Mouse (Mus musculus) right cerebral cortex, adult 2 months (tissue): ENCODE data around the gene Klrb1.
"Not testable (repeated sequence)": the region's sequence is repeated elsewhere in the genome, so short reads cannot be mapped to it uniquely, and the experiment has no call there.

Experiments used
- DNase-seq, 2 experiments: peaks; one replicate each; pipeline ENCODE4 v3.0.0; 2021 to 2022; ENCODE audit warnings: low spot score in 2 of 2

Gene Klrb1

DNA sequence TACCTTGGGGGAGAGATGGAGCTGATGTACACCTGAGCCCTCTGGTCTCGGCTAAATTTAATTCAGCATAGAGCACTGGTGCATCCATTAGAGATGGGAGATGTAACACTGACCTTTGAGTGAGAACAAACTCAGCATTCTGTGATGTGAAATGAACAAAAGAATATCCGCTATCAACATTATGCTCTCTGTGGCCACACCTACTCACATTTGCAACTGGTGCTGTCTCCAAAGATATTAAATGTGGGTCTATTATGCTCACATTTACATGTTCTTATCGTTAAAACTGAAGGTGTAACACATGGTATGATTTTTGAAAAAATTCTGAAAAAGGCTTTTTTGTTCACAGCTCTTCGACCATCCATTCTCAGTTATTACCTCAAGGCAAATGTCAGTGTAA is at the start of gene Klrb1:
Gene Klrb1 (minus strand): TSS at position 101 of the 400 bp plus-strand sequence.
- DNase-seq: no peak

DNA sequence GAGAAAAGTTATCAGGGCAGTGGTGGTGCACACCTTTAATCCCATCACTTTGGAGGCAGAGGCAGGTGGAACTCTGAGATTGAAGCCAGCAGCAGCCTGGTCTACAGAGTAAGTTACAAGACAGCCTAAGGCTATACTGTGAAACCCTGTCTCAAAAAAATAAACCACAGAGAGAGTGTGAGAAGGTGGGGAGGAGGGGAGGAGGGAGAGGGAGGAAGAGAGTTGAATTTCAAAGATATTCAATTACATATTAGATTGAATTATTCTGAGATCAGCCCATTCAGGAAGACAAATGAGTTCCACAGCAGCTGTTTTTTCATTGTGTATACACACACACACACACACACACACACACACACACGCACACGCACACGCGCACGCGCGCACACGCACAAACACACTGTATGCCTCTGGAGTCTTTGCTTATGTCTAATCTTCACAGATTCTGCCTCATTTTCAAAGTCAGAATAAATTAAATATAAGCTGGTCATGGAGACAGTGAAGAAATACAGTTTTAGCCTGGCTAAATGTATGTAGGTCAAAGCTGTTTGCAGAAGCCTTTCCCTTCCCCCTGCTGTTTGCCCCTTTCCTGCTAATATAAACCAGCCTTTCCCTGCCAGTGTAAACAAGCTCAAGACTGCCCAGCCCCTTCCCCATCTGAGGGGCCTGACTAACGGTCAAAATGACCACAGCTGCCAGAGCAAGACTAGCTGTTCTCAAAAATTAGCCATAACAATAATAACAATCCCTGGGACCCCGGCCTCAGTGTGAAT is 46.8 kb upstream of the Klrb1 start:
- no peak for DNase-seq

DNA sequence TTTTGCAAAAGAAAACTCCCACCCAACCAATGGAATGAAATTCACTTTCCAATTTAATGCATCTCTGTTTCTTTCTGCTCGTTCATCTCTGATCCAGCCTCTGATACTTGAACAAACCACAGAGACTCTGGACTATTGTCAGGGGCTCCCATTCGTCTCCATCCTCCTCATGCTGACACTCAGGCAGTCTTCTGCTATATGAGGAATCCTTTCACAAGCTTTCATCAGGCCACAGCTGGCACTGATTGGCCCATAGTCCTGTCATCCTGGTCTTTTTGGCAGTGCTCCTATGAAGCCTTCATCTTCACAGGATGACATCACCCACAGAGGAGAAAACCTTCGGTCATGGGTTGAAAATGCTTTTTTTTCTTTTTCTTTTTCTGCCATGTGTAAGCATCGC is 45.2 kb upstream of the Klrb1 start:
- DNase-seq: no peak

DNA sequence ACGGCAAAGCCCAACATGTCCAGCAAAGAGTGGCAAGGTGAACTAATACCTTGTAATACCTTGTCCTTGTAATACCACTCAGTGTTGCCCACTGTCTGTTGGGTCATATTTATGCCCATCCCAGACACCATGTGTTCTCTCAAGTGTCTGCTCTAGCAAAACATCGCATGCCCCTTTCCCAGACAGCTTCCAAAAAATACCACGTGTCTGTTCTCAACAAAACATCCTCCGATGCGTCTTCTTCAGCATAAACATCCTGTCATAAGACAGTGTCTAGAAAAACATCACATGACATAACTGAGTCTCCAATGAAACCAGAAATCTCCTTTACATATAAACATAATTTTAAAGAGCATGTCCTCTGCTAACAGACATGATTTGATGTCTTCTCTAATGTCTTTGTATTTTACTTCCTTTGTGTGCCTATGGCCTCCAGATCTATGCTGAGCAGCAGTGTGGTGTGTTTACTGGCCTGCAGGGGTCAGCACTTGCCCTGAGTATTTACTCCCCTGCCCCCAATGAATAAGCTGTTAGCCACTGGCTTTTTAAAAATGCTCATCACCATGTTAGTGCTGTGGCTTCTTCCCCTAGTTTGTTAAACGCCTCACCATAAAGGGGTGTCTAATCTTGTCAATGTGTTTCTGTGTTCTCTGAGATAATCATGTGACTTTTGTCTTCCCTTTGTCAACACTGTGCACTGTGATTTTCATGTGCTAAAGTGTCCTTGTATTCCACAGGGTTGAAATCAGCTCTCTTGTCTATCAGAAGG is 43.8 kb upstream of the Klrb1 start:
- peak in 1 of 2 experiments; percentile 49 for DNase-seq

DNA sequence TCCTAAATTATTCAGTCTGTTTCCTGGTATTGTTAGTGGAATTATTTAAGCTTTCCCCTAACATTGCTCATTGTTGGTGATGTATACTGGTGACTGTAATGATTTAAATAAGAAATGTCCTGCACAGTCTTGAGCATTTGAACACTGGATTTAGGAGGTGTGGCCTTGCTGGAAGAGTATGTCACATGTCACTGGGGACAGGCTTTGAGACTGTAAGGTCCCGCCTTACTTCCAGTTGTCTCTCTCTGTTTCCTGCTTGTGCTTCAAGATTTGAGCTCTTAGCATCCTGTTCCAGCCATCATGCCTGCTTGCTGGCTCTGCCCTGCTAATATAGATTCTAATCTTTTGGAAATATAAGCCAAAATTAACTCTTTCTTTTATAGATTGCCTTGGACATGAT is 42.4 kb upstream of the Klrb1 start:
- no peak for DNase-seq

DNA sequence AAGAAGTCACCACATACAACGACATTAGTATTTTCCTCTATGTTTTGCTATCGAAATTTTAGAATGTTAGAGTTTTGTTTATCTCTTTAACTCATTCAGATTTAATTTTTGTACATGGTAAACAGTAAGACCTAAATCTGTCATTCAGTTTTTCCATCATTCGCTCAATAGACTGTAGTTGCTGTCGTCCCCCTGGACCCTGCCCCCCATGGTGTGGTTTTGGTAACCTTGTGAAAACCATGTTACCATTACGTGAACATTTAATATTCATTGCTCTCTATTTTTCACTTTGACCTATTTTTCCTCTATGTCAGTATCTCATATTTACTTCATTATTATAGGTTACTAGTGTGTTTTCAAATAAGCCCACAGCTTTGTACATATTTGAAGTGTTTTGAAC is 41.7 kb upstream of the Klrb1 start:
- no peak for DNase-seq

DNA sequence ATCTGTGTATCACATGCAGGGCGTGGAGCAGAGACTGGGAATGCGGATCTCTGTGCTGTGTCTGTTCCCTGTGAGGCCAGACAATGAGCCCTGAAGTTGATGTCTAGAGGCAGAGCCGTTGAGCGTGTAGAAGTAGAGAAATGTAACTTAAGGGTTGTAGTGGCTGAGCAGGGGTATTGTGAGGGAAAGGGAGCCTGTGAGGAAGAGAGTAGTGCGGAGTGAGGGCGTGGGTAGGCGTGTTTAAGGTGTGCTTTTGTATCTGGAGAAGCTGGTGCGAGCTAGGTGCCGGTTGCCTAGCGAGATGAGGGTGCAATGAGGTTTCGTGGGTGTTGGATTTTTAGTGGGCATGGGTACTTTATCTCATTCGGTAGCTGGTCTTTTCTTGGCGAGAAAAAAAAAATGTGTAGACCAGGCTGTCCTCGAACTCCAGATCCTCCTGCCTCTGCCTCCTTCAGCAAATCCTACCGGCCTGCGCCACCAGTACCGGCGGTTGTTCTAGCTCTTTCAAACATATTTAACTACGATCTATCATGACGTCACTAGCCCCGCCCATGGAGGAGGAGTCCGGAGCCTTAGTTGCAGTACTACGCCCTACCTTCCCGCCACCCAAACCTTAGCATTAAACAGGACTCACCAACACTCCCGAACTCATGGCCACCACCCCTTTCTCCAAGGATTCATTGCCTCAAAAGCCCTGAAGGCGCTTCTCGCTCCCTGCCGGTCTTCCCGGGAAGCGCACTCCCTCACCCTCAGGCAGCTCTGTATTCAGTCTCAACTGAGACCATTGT is 41.1 kb upstream of the Klrb1 start:
- peak; percentile 98 for DNase-seq

DNA sequence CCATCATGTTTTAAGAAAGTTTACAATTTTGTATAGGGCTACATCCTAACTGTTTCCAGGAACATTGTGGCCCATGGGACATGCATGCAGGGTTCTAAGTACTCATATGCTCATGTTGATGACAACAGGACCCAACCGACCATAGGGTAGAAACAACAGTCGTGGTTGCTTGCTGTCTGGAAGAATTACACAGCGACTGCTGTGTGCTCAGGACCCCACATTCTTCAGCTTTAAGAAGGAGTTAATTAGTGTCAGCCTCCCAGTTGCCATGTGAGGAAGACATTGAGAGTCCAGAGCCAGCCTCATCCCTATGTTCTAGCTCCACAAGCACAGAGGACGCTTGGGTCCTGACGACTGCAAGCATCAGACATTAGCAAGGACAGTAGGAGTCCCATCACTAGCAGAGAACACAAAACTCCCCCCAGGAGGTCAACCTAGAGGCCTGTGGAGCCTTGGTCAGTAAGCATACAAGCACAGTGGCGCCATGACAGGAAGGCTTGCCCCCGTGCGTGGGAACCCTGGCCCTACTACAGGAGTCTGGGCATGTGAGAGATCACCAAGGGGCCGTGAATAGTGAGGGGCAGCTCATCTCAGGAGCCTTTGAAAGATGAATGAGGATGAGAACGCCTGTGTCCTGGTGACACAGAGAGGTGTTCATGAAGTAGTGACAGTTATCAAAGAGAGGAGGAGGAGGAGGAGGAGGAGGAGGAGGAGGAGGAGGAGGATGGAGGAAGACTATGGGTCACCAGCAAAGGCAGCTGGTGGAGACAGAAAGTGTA is 40.2 kb upstream of the Klrb1 start:
- DNase-seq: peak in 1 of 2 experiments; percentile 5

DNA sequence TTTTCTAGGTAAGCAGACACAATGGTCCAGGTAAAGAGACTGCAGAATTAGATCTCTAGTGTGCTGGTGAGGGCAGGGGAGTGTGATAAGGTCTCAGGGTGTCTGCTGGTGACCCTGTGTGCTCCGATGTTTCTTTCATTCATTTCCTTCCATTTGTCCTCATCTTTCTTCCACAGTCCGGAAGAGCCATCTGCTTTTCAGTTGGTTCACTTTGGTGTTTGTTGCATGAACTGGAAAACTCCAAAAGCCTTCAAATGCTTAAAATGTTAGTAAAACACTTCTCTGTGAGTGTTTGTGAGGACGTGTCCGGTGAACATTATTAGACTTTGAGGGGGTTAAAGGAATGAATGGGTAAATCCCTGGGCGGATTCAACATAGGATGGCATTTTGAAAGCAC is 38.3 kb upstream of the Klrb1 start:
- DNase-seq: no peak

DNA sequence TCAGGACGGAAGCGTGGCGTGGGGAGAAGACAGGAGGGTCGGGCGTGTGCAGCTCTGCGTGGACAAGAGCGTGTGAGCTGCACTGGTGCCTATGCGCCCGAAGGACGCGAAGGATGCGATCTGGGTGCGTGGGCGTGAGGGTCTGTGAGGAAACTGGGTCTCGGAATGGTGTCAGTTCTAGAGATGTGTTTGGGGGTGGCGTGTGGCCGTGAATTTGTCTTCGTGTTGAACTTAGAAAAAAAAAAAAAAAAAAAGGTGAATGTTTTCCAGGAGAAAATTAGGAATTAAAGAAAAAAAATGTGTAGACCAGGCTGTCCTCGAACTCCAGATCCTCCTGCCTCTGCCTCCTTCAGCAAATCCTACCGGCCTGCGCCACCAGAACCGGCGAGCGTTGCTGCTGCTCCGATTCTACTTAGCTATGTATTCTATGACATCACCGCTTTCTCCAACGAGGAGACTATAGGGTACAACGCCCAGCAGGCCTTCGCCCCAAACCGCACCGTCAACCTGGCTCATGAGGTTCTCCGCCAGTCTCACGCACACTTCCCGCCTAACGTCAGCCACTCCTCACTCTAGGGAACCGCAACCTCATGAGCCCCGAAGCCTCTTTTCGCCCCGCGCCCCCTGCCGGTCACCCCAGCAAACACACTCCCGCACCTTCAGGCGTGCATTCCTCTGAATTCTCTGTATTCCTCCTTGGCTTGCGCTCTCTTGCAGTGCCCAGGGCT is 37.7 kb upstream of the Klrb1 start:
- peak; percentile 91 to 96 for DNase-seq

DNA sequence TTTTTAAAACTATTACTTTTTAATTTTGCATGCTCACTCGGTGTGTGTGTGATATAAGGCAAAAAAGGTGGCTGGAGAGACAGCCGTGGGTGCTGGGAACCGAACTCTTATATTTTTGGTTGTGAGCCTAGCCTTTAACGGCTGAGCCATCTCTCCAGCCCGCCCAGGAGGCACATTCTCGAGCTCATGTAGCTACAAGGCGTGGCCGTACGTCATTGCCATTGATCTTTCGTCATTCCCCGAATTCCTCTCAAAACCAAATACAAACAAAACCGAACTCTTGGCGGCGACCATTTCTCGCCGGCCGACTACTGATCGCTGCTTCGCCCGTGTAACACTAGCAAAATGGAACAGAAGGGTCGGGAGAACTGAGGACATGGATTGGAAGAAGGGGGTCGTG is 37.2 kb upstream of the Klrb1 start:
- DNase-seq: peak; percentile 97 to 98

DNA sequence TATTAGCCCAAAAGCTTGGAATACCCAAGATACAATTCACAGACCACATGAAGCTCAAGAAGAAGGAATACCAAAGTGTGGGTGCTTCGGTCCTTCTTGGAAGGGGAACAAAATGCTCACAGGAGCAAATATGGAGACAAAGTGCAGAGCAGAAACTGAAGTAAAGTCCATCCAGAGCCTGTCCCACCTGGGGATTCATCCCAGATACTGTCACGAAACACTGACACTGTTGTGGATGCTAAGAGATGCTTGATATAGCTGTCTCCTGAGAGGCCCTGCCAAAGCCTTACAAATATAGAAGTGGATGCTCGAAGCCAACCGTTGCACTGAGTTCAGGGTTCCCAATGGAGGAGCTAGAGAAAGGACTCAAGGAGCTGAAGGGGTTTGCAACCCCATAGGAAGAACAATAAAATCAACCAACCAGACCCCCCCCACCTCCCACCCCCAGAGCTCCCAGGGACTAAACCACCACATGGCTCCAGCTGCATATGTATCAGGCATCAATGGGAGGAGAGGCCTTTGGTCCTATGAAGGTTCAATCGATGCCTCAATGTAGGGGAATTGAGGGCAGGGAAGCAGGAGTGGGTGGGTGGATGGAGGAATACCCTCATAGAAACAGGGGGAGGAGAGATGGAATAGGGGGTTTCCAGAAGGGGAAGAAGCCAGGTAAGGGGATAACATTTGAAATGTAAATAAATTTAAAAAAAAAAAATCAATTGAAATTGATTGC is 36.5 kb upstream of the Klrb1 start:
- DNase-seq: no peak

DNA sequence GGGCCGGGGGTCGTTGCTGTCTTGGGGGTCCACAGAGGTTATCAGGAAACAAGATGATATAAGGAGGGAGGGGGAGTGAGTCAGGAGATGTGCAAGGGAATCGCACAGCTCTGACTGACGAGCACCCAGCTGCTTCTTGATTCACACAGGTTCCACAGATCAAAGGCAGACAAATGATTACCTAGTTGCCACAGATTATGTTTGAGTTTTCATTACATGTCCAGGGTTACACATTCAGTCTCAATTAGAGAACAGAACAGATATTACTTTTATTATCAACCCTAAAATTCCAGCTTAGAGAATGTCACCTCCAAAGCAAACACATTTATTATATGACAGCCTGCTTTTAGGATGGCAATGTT is 32.5 kb upstream of the Klrb1 start:
- DNase-seq: not testable (repeated sequence)

DNA sequence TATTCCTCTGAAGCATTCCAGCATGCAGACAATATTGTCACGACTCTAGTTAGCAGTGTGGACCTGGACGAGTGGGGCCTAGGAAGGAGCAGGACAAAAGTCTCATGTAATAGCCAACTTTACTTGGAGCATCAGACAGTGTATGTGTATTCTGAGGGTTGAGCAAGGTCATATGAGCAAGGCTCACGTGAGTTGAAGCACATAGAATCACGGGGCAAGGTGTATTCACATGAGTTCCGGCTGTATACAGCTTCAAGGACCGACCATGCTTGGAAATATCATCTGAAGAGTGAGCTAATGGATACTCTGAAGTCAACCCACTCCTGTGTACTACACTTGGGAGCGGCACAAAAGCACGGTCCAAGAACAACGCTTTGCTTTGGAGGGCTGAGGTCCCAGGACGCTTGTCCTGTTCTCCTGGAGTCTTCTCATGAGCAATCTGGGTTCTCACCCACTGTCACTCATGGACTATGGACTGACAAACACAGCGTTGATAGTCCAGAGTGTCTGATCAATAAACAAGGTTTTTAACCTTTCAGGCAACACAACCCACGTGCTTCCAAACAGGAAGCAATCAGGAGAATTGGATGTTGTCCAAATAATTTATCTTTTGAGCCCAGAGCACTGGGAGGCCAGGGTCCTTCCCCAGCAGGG is 32.0 kb upstream of the Klrb1 start:
- DNase-seq: not testable (repeated sequence)

DNA sequence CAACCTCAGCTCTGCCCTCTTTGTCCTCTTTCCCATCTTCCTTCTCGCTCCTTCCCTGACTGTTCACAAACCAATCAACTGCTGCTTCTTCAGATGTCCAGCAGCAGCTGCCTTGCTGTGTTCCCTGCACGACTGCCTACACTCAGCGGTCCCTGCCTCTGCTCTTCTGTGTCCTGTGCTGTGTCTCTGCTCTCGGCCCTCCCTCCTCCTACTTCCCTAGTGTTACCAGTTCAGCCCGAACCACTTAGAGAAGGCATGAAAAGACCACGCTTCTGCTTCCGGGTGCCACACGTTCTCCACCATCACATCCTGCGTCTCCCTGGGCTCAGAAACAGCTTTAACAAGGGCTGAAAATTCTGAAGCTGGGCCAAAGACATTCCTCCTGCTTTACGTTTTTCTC is 31.4 kb upstream of the Klrb1 start:
- DNase-seq: peak in 1 of 2 experiments; percentile 23

DNA sequence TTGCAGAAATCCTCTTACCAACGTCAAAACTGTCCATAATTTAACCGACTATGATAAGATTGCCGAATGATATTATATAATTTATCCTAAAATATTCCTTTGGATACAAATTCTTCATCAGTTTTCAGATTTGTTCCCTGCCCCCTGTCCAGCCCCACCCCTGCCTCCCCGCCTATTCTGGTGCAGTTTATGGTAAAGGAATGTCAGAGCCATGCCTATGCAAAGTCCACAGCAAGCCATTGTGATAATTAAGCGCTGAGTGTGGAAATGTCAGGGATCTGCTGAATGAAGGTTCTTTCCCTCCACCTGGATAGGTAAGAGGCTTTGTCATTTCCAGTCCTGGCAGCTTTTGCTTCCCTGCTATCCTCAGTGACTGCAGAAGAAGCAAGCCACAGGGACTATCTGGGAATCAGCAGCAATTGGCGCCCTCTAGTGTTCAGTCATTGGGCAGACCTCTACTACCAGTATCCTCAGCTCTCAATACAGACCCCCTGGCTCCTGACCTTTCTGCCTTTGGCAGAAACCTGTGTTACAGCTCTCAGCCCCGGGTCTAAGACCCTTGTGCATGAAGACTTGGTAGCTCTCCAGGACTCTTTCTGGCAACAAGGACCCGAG is 30.9 kb upstream of the Klrb1 start:
- peak; percentile 91 to 92 for DNase-seq

DNA sequence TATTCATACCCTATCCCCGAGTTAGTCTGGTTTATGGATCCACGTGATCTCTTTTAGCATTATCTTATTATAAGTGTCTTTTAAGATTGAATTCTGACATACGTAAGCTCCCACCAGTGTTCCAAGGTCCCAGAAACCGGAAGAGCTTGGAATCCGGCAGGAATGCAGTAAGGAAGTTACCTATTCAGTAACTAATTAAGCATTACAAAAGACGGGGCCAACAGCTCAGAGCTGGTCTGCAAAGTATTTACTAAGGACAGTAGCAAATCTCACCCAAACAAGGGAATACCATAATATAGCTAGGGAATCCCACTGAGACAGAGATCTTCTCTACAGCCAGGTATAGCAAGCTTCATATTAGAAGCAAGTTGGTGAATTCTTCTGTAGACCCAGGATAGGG is 24.1 kb upstream of the Klrb1 start:
- not testable (repeated sequence) for DNase-seq

DNA sequence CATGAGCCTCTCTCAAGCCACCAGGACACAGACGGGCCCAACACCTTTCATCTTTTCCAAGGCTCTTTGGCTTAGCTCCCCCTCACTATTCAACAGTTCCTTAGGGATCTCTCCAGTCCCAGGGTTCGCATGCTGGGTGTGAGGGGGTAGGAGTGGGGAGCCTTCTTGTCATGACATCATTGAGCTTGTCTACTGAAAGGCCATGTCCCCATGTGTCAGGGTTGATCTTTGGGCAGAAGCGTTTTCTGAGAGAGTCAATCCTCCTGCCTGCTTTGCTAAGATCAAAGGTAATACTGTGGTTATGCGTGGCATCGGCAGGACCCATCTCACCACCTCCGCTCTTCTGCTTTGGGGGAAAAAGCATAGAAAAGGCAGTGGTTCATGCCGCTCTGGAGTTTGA is 14.6 kb upstream of the Klrb1 start:
- no peak for DNase-seq

DNA sequence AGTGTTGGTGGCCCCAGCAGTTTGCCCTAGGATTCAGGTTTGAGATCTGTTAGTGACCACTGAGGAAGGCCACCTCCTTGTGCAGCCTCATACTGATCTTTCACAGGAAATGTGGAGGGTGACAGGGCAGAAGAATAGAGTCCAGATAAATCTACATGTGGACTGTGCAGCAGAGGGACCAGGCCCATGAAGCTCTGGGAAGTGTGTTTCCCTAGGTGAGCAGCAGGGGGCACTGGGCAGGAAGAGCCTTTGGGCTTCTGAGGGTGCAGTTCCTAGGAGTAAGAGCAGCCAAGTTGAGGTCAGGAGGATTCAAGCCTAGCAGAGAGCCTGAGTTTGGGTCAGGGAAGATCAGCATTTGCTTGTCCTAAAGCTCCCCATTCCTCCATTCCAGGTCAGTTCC is 13.2 kb upstream of the Klrb1 start:
- DNase-seq: no peak
